Mouse (Mus musculus) liver, embryonic 13.5 days (tissue): ENCODE measurements around the gene Selenop. TPM values are rescaled to one million over a fixed set of nuclear protein-coding genes. Genes with fewer than 3 reads are reported as not detected.

ENCODE experiments used
- ATAC-seq: fragments of 200-750 bp; cut with Nextera tagmentation; 2 replicates; pipeline ENCODE4 v1.8.0; 2017; ENCODE audit warnings: low read depth, mild to moderate bottlenecking, moderate number of reproducible peaks, moderate library complexity
- DNase-seq: peaks from one replicate; pipeline ENCODE4 v3.0.0; 2022
- H3K27ac ChIP-seq: fragments of 300-500 bp; sonication (generic); 2 replicates; pipeline ENCODE4 v1.5.1; 2015; ENCODE audit warnings: moderate library complexity, mild to moderate bottlenecking, inconsistent platforms
- H3K27me3 ChIP-seq: fragments of 300-500 bp; sonication (generic); 2 replicates; pipeline ENCODE4 v1.6.1; 2015; ENCODE audit warnings: mild to moderate bottlenecking, inconsistent platforms
- H3K36me3 ChIP-seq: fragments of 300-500 bp; sonication (generic); 2 replicates; pipeline ENCODE4 v1.6.1; 2015; ENCODE audit warnings: mild to moderate bottlenecking, inconsistent platforms
- H3K4me1 ChIP-seq: fragments of 300-500 bp; sonication (generic); replicated peaks from 2 replicates; pipeline ENCODE4 v1.6.1; 2015; ENCODE audit warnings: inconsistent platforms
- H3K4me2 ChIP-seq: fragments of 300-500 bp; sonication (generic); 2 replicates; pipeline ENCODE4 v1.6.1; 2015; ENCODE audit warnings: inconsistent platforms, mild to moderate bottlenecking, moderate library complexity
- H3K4me3 ChIP-seq: fragments of 300-500 bp; sonication (generic); replicated peaks from 2 replicates; pipeline ENCODE4 v1.5.1; 2015; ENCODE audit warnings: mild to moderate bottlenecking, inconsistent platforms
- H3K9ac ChIP-seq: fragments of 300-500 bp; sonication (generic); 2 replicates; pipeline ENCODE4 v1.6.1; 2015; ENCODE audit warnings: mild to moderate bottlenecking, inconsistent platforms
- H3K9me3 ChIP-seq: fragments of 300-500 bp; sonication (generic); replicated peaks from 2 replicates; pipeline ENCODE4 v1.6.1; 2016; ENCODE audit warnings: inconsistent platforms
- WGBS: fragments of 180-500 bp; shearing (Covaris S2); methylation state at CpG from one replicate; pipeline ENCODE4 v1.1.7; 2015; ENCODE audit not compliant: insufficient replicate concordance; 5-methylcytosine and 5-hydroxymethylcytosine counted together
- polyA plus RNA-seq: library from polyadenylated mRNA; unstranded; fragments of >200 nt; fragmentation: Nextera tagmentation; extraction: Ambion mirVana; gene quantifications from 2 replicates; pipeline ENCODE4 v1.2.1, GENCODE M21; 2015

Selenop gene
- polyA plus RNA-seq, 1 experiment from 2014 or later, result 279 TPM

GRCm38 (mm10) chr15:3270646-3271077 is 2.3 kb downstream of the Selenop start:
- WGBS, result under 1% methylated on average over 12 of the region's 12 CpGs
- Histone ChIP-seq H3K4me1 (peaks cover 15% of the 10 kb centered on the region; the same call in 1 of the 2 replicates), H3K4me3 (peak overlapping the region; percentile 26), H3K27ac (peak overlapping the region; percentile 72), H3K9ac (peak overlapping the region; percentile 19; the same call in 1 of the 2 replicates), H3K4me2 (peak overlapping the region; percentile 45), H3K9me3 (no peaks in the 10 kb centered on the region), H3K36me3 (peaks cover 2% of the 10 kb centered on the region; the same call in 1 of the 2 replicates), H3K27me3 (no peaks in the 10 kb centered on the region)
- DNase-seq, result peak; percentile 53
- peak; percentile 88 for ATAC-seq

- DNase-seq (no peak), ATAC-seq (peak; percentile 24)
- 21% methylated on average over 6 of the region's 6 CpGs for WGBS
- H3K4me3 ChIP-seq, result peak overlapping the region; percentile 58
- H3K4me1 ChIP-seq, result peaks cover 17% of the 10 kb centered on the region; the same call in 1 of the 2 replicates
- no peaks in the 10 kb centered on the region for H3K27me3 ChIP-seq
- H3K36me3 ChIP-seq, result peaks cover 5% of the 10 kb centered on the region; the same call in 1 of the 2 replicates
- H3K4me2 ChIP-seq, result peak overlapping the region; percentile 53
- H3K9ac ChIP-seq, result peak overlapping the region; percentile 63
- peak overlapping the region; percentile 69 for H3K27ac ChIP-seq
- no peaks in the 10 kb centered on the region for H3K9me3 ChIP-seq
These were observed 2.9 kb downstream of the Selenop start for GRCm38 (mm10) chr15:3271216-3271615.

- DNase-seq (no peak), ATAC-seq (no peak)
- H3K9ac ChIP-seq, result peak overlapping the region; percentile 42; the same call in 1 of the 2 replicates
- peaks cover 17% of the 10 kb centered on the region; the same call in 1 of the 2 replicates for H3K4me1 ChIP-seq
- H3K27me3 ChIP-seq, result no peaks in the 10 kb centered on the region
- H3K36me3 ChIP-seq, result peaks cover 8% of the 10 kb centered on the region
- H3K9me3 ChIP-seq, result no peaks in the 10 kb centered on the region
- WGBS, result 55% methylated on average over 1 of the region's 1 CpGs
- peak overlapping the region; percentile 58 for H3K4me3 ChIP-seq
- peak overlapping the region; percentile 12; the same call in 1 of the 2 replicates for H3K27ac ChIP-seq
- peak overlapping the region; percentile 46 for H3K4me2 ChIP-seq
These were observed 4.8 kb downstream of the Selenop start for GRCm38 (mm10) chr15:3273191-3273590.

GRCm38 (mm10) chr15:3277391-3277790 is 9.0 kb downstream of the Selenop start:
- no peak overlapping the region for H3K4me3 ChIP-seq

GRCm38 (mm10) chr15:3279242-3279641 is 10.9 kb downstream of the Selenop start:
- Histone ChIP-seq H3K36me3 (peaks cover 14% of the 10 kb centered on the region), H3K27ac (no peak overlapping the region; the same call in 1 of the 2 replicates), H3K4me2 (no peak overlapping the region), H3K9me3 (no peaks in the 10 kb centered on the region), H3K9ac (no peak overlapping the region), H3K4me3 (no peak overlapping the region), H3K27me3 (no peaks in the 10 kb centered on the region), H3K4me1 (0 out of 2 replicates have a peak, but pooled peaks cover 2% of the 10 kb centered on the region)
- no peak for ATAC-seq
- no peak for DNase-seq
- 62% methylated on average over 7 of the region's 7 CpGs for WGBS

More at GRCm38 (mm10) chr15:3277391-3277790, 9.0 kb downstream of the Selenop start:
- Histone ChIP-seq H3K27me3 (no peaks in the 10 kb centered on the region), H3K4me2 (no peak overlapping the region), H3K36me3 (peaks cover 14% of the 10 kb centered on the region), H3K4me1 (0 out of 2 replicates have a peak, but pooled peaks cover 2% of the 10 kb centered on the region), H3K9ac (no peak overlapping the region), H3K9me3 (no peaks in the 10 kb centered on the region), H3K27ac (no peak overlapping the region)
- no peak for ATAC-seq
- no peak for DNase-seq
- WGBS, result 67% methylated on average over 2 of the region's 2 CpGs

GRCm38 (mm10) chr15:3281216-3281615 is 12.9 kb downstream of the Selenop start:
- DNase-seq, result no peak
- no peak overlapping the region for H3K9ac ChIP-seq
- no peak overlapping the region for H3K4me3 ChIP-seq
- no peaks in the 10 kb centered on the region for H3K4me1 ChIP-seq
- H3K36me3 ChIP-seq, result peaks cover 9% of the 10 kb centered on the region
- no peaks in the 10 kb centered on the region for H3K27me3 ChIP-seq
- H3K27ac ChIP-seq, result no peak overlapping the region
- ATAC-seq, result no peak
- no peak overlapping the region for H3K4me2 ChIP-seq
- no peaks in the 10 kb centered on the region for H3K9me3 ChIP-seq

- Histone ChIP-seq H3K9ac (no peak overlapping the region), H3K4me2 (no peak overlapping the region), H3K27me3 (no peaks in the 10 kb centered on the region), H3K36me3 (peaks cover 9% of the 10 kb centered on the region), H3K27ac (no peak overlapping the region), H3K4me1 (no peaks in the 10 kb centered on the region), H3K9me3 (no peaks in the 10 kb centered on the region), H3K4me3 (no peak overlapping the region)
- 0 out of 2 replicates have a peak, but pooled peaks have one; percentile 20 for ATAC-seq
- WGBS, result 69% methylated on average over 1 of the region's 1 CpGs
- DNase-seq, result no peak
These were observed 13.4 kb downstream of the Selenop start for GRCm38 (mm10) chr15:3281737-3282136.

GRCm38 (mm10) chr15:3286032-3286431 is 17.7 kb downstream of the Selenop start:
- H3K36me3 ChIP-seq, result no peaks in the 10 kb centered on the region
- H3K27ac ChIP-seq, result no peak overlapping the region
- H3K4me2 ChIP-seq, result no peak overlapping the region
- H3K9me3 ChIP-seq, result no peaks in the 10 kb centered on the region
- H3K4me3 ChIP-seq, result no peak overlapping the region
- ATAC-seq (no peak), DNase-seq (no peak)
- no peaks in the 10 kb centered on the region for H3K4me1 ChIP-seq
- no peak overlapping the region for H3K9ac ChIP-seq
- H3K27me3 ChIP-seq, result no peaks in the 10 kb centered on the region

- no peak overlapping the region for H3K4me3 ChIP-seq
- no peak overlapping the region for H3K27ac ChIP-seq
- ATAC-seq (no peak), DNase-seq (no peak)
- H3K4me2 ChIP-seq, result no peak overlapping the region
- no peaks in the 10 kb centered on the region for H3K36me3 ChIP-seq
- H3K9ac ChIP-seq, result no peak overlapping the region
- no peaks in the 10 kb centered on the region for H3K9me3 ChIP-seq
- WGBS, result 72% methylated on average over 3 of the region's 3 CpGs
- no peaks in the 10 kb centered on the region for H3K27me3 ChIP-seq
- H3K4me1 ChIP-seq, result no peaks in the 10 kb centered on the region
These were observed 22.1 kb downstream of the Selenop start for GRCm38 (mm10) chr15:3290435-3290834.

GRCm38 (mm10) chr15:3293477-3293876 is 25.1 kb downstream of the Selenop start:
- Histone ChIP-seq H3K27ac (no peak overlapping the region), H3K36me3 (no peaks in the 10 kb centered on the region), H3K9me3 (no peaks in the 10 kb centered on the region), H3K4me1 (no peaks in the 10 kb centered on the region), H3K9ac (no peak overlapping the region), H3K4me2 (no peak overlapping the region), H3K27me3 (no peaks in the 10 kb centered on the region), H3K4me3 (no peak overlapping the region)
- no peak for DNase-seq
- no peak for ATAC-seq
- WGBS, result 11% methylated on average over 1 of the region's 1 CpGs

- 65% methylated on average over 1 of the region's 1 CpGs for WGBS
- H3K36me3 ChIP-seq, result no peaks in the 10 kb centered on the region
- H3K9ac ChIP-seq, result no peak overlapping the region
- no peaks in the 10 kb centered on the region for H3K9me3 ChIP-seq
- H3K4me1 ChIP-seq, result no peaks in the 10 kb centered on the region
- no peaks in the 10 kb centered on the region for H3K27me3 ChIP-seq
- no peak overlapping the region for H3K27ac ChIP-seq
- no peak overlapping the region for H3K4me2 ChIP-seq
- ATAC-seq (no peak), DNase-seq (no peak)
- H3K4me3 ChIP-seq, result no peak overlapping the region
These were observed 27.6 kb downstream of the Selenop start for GRCm38 (mm10) chr15:3295986-3296385.

GRCm38 (mm10) chr15:3297615-3298014 is 29.3 kb downstream of the Selenop start:
- Histone ChIP-seq H3K9ac (no peak overlapping the region), H3K27ac (no peak overlapping the region), H3K4me2 (no peak overlapping the region), H3K27me3 (no peaks in the 10 kb centered on the region), H3K9me3 (no peaks in the 10 kb centered on the region), H3K36me3 (no peaks in the 10 kb centered on the region), H3K4me1 (no peaks in the 10 kb centered on the region), H3K4me3 (no peak overlapping the region)
- DNase-seq (no peak), ATAC-seq (no peak)
- 57% methylated on average over 8 of the region's 8 CpGs for WGBS
